Mouse (Mus musculus): Measurements from ENCODE around the gene Phlpp1.

DNA sequence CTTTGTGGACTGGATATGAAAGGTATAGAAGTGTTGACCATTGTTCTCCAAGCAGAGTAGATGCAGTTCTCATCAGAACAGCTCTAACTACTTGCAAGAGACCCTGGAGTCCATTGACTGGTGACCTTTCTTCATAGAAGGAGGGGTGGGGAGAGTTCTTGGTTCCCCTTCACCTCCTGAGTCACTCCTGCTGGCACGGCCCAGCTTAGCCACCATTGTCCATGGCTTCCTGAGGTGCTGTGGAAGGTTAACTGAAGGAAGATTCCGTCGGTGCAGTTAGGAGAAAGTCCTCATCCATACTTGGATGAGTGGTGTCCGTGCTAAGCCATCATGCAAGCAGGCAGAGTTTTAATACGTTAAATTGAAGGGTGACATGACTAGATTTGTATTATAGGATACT is 17.8 kb downstream of the Phlpp1 start:
- TF ChIP-seq CTCF (IDR thresholded peaks at IDR 0.05; ENCODE audit: low read depth), result no peak
- no peak for TF ChIP-seq EP300 (optimal IDR thresholded peaks at IDR 0.05)
